Mouse (Mus musculus): ENCODE data around the gene Mmp13. TPM values are rescaled to one million over a fixed set of nuclear protein-coding genes. Genes with fewer than 3 reads are reported as not detected.

The Mmp13 gene
- polyA plus RNA-seq (2012; rRNA removed): 0.04 and 0.06 TPM in 2 replicates

GRCm38 (mm10) chr9:7272214-7272613 is at the start of gene Mmp13:
TSS of gene Mmp13 (plus strand) at chr9:7272514.

Other genes with a start within 250 kb of the Mmp13 start
- gene Dync2h1, start 88.1 kb upstream of the Mmp13 start, polyA plus RNA-seq (2012; rRNA removed): 7.5 and 7.9 TPM in 2 replicates
- gene Dcun1d5, start 88.0 kb upstream of the Mmp13 start, polyA plus RNA-seq (2012; rRNA removed): 87.8 and 91.9 TPM in 2 replicates
- gene Mmp12, start 71.9 kb downstream of the Mmp13 start, polyA plus RNA-seq (2012; rRNA removed): not detected in 2 replicates
- gene Mmp1b, start 115.5 kb downstream of the Mmp13 start, polyA plus RNA-seq (2012; rRNA removed): not detected in 2 replicates
- not detected in 2 replicates for gene Mmp3, start 173.3 kb downstream of the Mmp13 start, polyA plus RNA-seq (2012; rRNA removed)
- not detected in 2 replicates for gene Mmp10, start 229.8 kb downstream of the Mmp13 start, polyA plus RNA-seq (2012; rRNA removed)

Data from central nervous system, embryonic 11.5 days (tissue).